Mouse (Mus musculus) urinary bladder, adult 2 months (tissue): ENCODE results near the gene Pglyrp1. TPM values are rescaled to one million over a fixed set of nuclear protein-coding genes. Genes with fewer than 3 reads are reported as not detected.

ENCODE experiments used
- DNase-seq: peaks from one replicate; pipeline ENCODE4 v3.0.0; 2022; ENCODE audit warnings: low spot score
- polyA plus RNA-seq: library from polyadenylated mRNA; depleted of rRNA; stranded (reverse); fragments of >200 nt; gene quantifications from 2 replicates; pipeline ENCODE4 v1.2.3, GENCODE M21; 2012

The Pglyrp1 gene
- polyA plus RNA-seq, 1 experiment, result 3.5 TPM

DNA sequence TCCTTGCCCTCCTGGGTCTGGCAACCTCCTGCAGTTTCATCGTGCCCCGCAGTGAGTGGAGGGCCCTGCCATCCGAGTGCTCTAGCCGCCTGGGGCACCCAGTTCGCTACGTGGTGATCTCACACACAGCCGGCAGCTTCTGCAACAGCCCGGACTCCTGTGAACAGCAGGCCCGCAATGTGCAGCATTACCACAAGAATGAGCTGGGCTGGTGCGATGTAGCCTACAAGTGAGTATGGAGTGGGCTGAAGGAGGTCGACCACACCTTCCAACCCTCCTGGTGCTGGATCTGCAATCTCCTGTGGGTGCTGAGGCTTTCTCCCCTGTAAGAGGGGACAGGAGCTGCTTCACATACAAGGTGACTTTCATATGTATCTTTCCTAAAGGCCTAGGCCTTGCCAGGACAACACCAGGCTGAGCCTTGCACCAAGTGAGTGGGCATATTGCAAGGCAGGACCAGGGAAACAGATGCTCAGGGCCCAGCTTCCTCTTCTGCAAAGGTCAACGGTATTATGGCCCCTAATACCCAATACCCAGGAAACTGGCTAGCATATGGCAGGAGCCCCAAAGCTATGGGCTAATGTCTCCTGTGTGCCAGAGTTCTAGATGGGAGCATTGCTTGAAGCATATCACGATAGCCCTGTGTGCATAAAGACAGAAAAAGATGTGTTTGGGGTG, 13.8 kb downstream of the Pglyrp1 start:
- DNase-seq, result no peak

DNA sequence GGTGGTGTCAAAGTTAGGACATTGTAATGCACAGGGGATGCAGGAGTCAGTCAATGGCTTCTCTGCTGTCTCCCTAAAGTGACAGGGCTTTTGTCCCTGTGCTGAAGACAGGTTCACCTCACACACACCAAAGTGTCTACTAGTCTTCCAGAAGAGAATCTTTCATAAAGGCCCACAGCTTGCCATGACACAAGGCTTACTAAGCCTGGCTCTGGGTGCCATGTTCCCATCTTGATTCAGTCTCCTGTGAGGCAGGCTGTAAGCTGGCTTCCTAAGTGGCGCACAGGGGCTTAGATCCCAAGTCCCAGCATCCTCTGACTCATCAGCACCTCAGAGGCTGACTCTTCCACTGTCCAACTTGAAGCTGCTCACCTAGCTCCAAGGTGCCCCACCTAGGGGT, 15.8 kb downstream of the Pglyrp1 start:
- DNase-seq, result no peak

DNA sequence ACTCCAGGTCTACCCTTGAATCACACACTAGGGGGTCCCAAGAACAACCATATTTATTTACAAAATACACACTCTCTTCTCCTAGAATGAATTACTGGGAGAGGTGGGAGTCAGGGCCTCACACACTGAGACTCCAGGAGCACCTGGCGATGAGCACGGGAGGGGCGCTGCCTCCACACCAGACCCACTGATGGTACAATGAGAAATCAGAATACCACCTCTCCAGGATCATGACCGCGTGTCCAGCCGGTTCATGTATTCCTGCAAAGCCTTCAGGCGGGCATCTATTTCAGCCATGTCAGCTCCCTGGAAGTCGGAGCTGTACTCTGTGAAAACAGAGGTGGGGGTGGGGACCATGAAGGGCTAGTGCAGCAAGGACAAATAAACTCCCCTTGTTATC, 19.7 kb downstream of the Pglyrp1 start:
- DNase-seq, result no peak

DNA sequence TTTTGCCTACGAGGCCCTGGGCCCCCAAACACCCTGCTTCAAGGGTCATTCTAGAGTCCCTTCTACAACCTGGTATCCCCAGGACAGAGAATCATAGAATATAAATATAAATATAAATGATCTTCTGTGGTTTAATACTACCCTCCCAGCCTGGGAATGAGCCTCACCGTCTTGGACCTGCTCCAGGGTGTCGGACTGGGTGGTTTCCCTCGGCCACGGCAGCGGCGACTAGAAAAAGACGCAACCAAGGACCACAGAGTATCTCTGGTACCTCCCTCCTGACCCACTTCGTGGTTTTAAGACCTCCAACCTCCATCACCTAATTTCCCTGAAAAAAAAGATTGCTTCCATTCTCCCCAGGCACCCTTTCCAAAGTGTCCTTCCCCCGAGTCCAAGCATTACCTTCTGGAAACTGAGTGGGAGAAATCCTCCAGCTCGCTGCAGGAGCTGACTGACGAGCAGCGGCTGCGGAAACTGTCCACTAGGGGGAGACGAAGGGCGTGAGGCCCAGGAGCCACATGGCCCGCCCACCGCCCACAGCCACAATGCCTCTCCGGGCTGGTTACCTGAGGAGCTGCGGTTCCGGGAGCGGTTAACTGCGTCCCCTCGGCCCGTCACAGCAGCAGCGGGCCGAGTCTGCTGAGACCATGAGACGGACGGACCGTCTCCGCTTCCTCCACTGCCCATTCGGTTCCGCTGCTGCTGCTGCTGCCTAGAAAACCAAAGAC, 20.9 kb downstream of the Pglyrp1 start:
- peak; percentile 70 for DNase-seq

GRCm38 (mm10) chr7:18893009-18893408, 21.9 kb downstream of the Pglyrp1 start:
- no peak for DNase-seq

GRCm38 (mm10) chr7:18893651-18894430, 22.7 kb downstream of the Pglyrp1 start:
- DNase-seq, result peak; percentile 32

DNA sequence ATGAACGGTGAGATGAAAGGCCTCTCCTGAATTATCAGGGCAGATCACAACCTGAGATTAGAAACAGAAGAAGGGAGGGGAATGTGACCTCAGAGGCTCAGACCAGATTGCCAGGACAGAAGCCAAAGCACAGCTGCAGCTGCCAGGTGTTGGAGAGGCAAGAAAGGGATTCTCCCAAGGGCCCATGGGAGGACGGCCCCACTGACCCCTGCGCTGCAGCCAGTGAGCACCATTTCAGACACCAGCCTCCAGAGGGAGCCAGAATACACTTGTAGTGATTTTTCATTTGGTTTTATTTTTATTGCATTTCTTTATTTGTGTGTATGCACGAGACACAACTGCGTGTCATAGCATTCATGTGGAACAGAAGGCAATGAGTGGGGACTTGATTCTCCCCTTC, 25.4 kb downstream of the Pglyrp1 start:
- no peak for DNase-seq

DNA sequence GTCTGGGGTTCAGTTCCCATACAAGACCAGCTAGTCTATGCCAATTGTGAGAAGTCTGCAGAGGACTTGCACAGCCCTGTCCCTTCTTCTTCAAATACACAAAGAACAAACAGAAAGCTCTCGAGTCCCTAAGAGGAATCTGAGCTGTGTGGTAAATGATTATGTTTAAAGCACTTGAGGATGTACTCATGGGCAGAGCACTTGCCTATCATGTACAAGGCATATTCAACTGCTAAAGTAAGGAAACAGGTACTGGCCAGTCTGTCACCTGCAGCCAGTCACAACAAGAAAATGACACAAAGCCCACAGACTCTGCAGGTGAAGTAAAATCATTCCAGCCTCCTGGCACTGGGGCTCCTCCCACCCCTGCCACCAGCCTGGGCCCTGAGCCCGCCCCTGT, 29.4 kb downstream of the Pglyrp1 start:
- no peak for DNase-seq

DNA sequence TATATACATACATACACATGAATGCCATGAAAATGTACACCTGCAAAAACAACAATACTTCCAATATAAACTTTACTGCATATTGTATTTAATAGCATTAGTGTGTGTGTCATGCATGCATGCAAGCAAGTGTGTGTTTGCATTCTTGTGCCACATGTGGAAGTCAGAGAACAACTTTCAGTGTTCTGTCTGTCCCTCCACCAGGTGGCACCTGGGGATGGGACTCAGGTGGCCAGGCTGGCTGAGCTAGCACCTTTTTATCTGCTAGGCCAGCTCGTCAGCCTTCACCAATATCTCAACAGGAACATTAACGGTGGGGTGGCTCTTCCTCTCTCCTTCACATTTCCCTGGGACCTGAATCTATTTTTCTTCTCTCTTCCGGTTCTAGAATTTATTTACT, 31.4 kb downstream of the Pglyrp1 start:
- no peak for DNase-seq

- DNase-seq, result no peak
These were observed 33.8 kb downstream of the Pglyrp1 start for GRCm38 (mm10) chr7:18904971-18905370.

DNA sequence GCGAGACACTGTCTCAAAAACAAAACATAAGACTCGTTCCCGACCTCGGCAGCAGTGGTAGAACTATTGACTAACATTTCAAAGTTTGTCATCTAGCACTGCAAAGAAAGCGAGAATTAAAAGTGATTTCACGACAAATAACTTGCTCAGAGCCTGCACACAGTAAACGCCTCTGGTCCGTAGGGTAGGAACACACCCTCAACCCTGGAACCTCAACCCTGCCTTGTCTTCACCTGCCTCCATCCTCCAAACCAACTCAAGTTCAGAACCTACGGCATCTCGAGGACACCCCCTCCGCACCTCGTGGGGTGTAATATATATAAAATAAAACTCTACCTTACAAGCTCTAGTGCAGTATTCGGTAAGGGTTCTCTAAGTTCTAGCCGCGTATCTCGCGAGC, 38.7 kb downstream of the Pglyrp1 start:
- no peak for DNase-seq

DNA sequence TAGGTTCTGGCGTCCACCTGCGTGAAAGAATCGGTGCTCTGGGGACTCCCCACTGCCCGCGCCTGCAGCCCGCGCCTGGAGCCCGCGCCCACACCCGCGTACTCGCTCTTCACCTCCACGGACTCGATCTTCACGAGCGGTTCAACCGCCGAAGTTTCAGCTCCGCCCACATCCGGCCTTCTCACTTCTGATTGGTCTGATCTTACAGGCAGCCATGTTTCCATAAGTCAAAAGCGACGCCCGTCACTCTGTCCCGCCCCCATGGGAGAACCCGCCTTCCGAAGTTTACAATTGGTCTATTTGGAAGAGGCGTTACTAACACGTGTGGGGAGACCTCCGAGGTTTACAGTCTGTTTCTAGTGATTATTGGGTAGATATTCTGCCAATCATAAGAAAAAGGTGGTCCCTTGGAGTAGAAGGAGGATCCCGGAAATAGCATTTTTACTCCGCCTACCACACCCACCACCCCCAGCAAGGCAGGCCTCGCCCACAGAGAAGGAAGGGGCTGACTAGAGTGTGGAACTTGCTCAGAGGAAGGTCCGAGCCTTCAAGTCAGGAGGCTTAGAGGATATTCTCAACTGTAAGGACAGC, 39.2 kb downstream of the Pglyrp1 start, which contains the start of gene Ccdc61:
Ccdc61 (minus strand) TSS at position 175 of the 591 bp plus-strand sequence.
- DNase-seq, result peak; percentile 90

DNA sequence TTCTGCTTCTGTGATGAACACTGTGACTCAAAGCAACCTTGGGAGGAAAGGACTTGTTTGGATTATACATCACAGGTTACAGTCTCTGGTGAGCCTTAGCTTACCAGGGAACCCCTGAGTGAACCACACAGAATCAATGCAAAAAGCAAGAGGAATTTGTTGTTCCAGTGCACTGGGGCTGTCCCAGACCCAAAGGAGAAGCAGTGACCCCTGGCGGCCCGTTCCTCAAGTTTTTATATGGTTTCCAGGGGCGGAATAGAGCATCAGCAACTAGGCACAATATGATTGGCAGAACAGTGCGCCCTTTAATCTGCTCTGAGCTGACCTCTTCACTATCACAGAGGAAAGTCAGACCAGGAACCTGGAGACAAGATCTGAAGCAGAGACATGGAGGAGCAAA, 45.1 kb downstream of the Pglyrp1 start:
- DNase-seq, result no peak

- no peak for DNase-seq
These were observed 46.8 kb downstream of the Pglyrp1 start for GRCm38 (mm10) chr7:18917931-18918330.

- no peak for DNase-seq
These were observed 49.9 kb downstream of the Pglyrp1 start for GRCm38 (mm10) chr7:18921069-18921468.

- DNase-seq, result no peak
These were observed 51.7 kb downstream of the Pglyrp1 start for GRCm38 (mm10) chr7:18922807-18923206.

DNA sequence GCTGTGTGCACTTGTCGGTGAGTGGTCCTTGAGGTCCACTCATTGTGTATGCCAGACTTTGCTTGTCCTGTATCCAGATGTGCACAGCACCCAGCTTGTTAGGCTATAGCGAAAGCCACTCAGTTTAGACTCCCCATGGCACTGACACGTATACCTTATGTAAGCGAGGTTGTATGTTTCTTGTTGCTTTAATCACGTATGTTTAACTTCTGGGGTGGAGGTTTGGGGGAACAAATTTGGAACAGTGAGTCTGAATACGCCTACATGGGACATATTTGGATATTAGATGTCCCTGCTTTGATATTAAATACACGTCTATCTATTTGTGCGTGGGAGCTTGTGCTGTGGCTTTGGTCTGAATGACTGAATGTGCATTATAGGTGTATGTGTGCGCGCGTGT, 52.1 kb downstream of the Pglyrp1 start:
- no peak for DNase-seq

DNA sequence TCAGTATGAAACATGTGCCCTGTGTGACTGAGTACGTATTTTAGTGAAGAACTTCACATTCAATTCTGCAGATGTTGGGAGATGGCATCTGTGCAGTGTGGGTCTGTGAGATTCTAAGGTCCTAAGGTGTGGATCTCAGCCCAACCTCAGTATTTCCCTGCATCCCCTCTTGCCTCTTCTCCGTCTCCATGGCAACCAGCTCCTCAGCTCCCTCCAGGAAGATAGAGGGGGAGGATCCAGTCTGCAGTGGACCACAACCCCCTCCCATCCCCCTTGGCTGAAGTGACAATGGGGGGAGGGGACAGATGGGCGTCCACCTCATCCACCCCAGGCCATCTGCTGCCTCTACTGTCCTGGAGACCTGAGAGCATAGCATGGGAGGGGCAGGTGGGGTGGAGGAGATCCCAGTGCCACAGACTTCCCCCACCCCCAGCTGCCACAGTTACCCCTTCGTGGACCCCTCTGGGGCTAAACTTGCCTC, 52.6 kb downstream of the Pglyrp1 start:
- DNase-seq, result no peak

DNA sequence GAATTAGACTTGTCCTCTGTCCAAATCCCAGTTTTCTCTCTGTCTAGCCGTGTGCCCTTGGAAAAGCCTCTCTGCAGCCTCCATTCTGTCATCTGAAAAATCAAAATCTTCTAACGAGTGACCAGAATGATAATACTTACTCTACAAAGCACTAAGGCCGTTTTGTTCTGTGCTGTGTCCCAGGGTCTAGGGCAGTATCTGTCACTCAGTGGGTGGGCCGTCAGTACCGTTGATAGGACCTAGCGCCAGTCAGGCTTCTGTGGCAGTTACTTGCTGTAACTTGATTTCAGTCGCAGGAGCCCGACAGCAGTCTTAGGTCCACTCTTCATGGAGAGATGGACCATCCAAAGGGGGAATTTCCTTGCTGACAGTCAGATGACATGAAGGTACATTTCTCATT, 53.2 kb downstream of the Pglyrp1 start:
- DNase-seq, result no peak

DNA sequence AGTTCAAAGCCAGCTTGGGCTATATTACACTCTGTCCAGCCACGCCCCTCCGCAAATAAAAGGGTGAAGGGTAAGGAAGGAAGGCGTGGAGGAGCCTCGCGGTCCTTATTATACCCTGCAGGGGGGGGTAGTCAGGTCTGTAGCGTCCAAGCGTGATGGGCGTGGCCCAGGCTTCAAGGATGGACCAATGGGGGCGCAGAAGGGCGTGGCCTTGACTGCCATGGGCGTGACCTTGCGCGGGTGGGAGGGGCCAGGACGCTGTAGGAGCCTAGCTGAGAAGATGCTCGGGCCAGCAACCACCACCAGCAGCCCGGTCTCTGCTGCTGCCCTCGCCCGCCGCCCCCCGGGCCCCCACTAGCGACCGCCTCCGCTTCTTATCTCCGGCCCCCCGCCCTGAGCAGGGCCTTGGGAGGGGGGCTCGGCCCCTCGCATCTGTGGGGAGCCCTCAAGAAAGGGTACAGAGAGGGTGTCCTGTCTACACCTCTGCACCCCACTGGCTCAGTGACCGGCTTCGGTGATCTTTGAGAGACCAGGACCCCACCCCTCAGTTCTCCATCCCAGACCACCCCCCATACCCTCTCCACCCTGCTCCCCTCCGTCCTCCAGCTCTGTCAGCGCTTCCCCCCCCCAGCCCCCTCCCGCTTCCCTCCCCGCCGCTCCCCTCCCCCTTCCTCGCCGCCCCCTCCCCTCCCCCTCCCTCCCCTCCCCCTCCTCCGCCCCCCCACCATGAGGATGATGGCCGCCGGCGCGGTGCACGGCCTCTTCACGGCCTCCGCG, 54.2 kb downstream of the Pglyrp1 start, which contains the start of gene Nova2:
Nova2 (plus strand) TSS at position 727 of the 777 bp plus-strand sequence.
- DNase-seq, result no peak
